Mouse (Mus musculus) cerebellum, adult 2 months (tissue): Measurements from ENCODE around the gene Scaf1. TPM values are rescaled to one million over a fixed set of nuclear protein-coding genes. Genes with fewer than 3 reads are reported as not detected.
A peak's percentile ranks its signal among the peaks of the same experiment; 100 is the strongest.
"Not testable (repeated sequence)": the region's sequence is repeated elsewhere in the genome, so short reads cannot be mapped to it uniquely, and the experiment has no call there.

Experiments used
- DNase-seq, 2 experiments: peaks; one replicate each; pipeline ENCODE4 v3.0.0; 2021
- H3K27ac ChIP-seq: fragments of 200-500 bp; 2 replicates; pipeline ENCODE4 v1.5.1; 2012; ENCODE audit warnings: low read length, control low read depth, inconsistent platforms; ENCODE audit not compliant: insufficient read depth
- H3K27me3 ChIP-seq: fragments of 200-500 bp; 2 replicates; pipeline ENCODE4 v1.6.1; 2012; ENCODE audit warnings: inconsistent platforms, mild to moderate bottlenecking, low read length, moderate library complexity; ENCODE audit not compliant: control insufficient read depth, insufficient read depth
- H3K4me1 ChIP-seq: fragments of 200-500 bp; 2 replicates; pipeline ENCODE4 v1.6.1; 2011; ENCODE audit warnings: low read length; ENCODE audit not compliant: control insufficient read depth, insufficient read depth
- H3K4me3 ChIP-seq: fragments of 200-500 bp; replicated peaks from 2 replicates; pipeline ENCODE3; 2011; ENCODE audit warnings: mild to moderate bottlenecking, low read depth, low read length, control low read depth; ENCODE audit not compliant: insufficient read depth
- CTCF ChIP-seq: fragments of 200-500 bp; IDR thresholded peaks from 2 replicates; pipeline ENCODE4 v1.5.1; 2011; ENCODE audit warnings: low read depth, mild to moderate bottlenecking, control low read depth, low read length, moderate library complexity, borderline replicate concordance; ENCODE audit not compliant: insufficient read depth
- POLR2A ChIP-seq: fragments of 200-500 bp; IDR thresholded peaks from 2 replicates; pipeline ENCODE4 v1.6.1; 2011; ENCODE audit warnings: low read length, control low read depth, borderline replicate concordance; ENCODE audit not compliant: insufficient read depth
- WGBS: fragments of 180-500 bp; shearing (Covaris S2); methylation state at CpG from one replicate; pipeline ENCODE4 v1.1.7; 2018; 5-methylcytosine and 5-hydroxymethylcytosine counted together
- polyA plus RNA-seq: library from polyadenylated mRNA; depleted of rRNA; stranded (reverse); fragments of >200 nt; gene quantifications from 2 replicates; pipeline ENCODE4 v1.2.3, GENCODE M21; 2012

Scaf1 gene
- polyA plus RNA-seq, 1 experiment, result 115 TPM

- Histone ChIP-seq H3K27ac (0 out of 2 replicates have a peak overlapping the region, but pooled peaks have one; percentile 29), H3K4me3 (no peak overlapping the region), H3K27me3 (no peaks in the 10 kb centered on the region), H3K4me1 (peaks cover 21% of the 10 kb centered on the region)
- no peak for TF ChIP-seq POLR2A
- no peak for TF ChIP-seq CTCF
- DNase-seq, result no peak
- WGBS, result 65% methylated on average over 2 of the region's 2 CpGs
These were observed 10.1 kb upstream of the Scaf1 start for GRCm38 (mm10) chr7:45026256-45026655.

GRCm38 (mm10) chr7:45025601-45026220 lies 9.5 kb upstream of the Scaf1 start:
- no peak for TF ChIP-seq CTCF
- no peak for TF ChIP-seq POLR2A
- DNase-seq, result peak in 1 of 2 experiments; percentile 25
- 55% methylated on average over 8 of the region's 8 CpGs for whole genome bisulfite sequencing
- no peaks in the 10 kb centered on the region for H3K27me3 ChIP-seq
- peaks cover 21% of the 10 kb centered on the region for H3K4me1 ChIP-seq
- peak overlapping the region; percentile 29 for H3K27ac ChIP-seq
- H3K4me3 ChIP-seq, result no peak overlapping the region

GRCm38 (mm10) chr7:45024281-45025248 lies 8.4 kb upstream of the Scaf1 start:
- peaks cover 21% of the 10 kb centered on the region for H3K4me1 ChIP-seq
- H3K27me3 ChIP-seq, result no peaks in the 10 kb centered on the region
- H3K27ac ChIP-seq, result peak overlapping the region; percentile 29
- no peak for DNase-seq
- H3K4me3 ChIP-seq, result no peak overlapping the region
- TF ChIP-seq CTCF, result no peak
- TF ChIP-seq POLR2A, result no peak
- WGBS, result 67% methylated on average over 15 of the region's 15 CpGs

GRCm38 (mm10) chr7:45023711-45024110 lies 7.5 kb upstream of the Scaf1 start:
- WGBS, result 72% methylated on average over 5 of the region's 5 CpGs
- not testable (repeated sequence) for H3K27me3 ChIP-seq, H3K4me3 ChIP-seq, DNase-seq, H3K27ac ChIP-seq
- H3K4me1 ChIP-seq, result peaks cover 21% of the 10 kb centered on the region
- TF ChIP-seq CTCF, result peak; percentile 24; the same call in 1 of the 2 replicates

- H3K27me3 ChIP-seq, result no peaks in the 10 kb centered on the region
- H3K27ac ChIP-seq, result no peak overlapping the region
- H3K4me3 ChIP-seq, result no peak overlapping the region
- peak in 1 of 2 experiments; percentile 5 for DNase-seq
- TF ChIP-seq POLR2A (no peak), CTCF (no peak)
- peaks cover 11% of the 10 kb centered on the region for H3K4me1 ChIP-seq
- 69% methylated on average over 9 of the region's 9 CpGs for WGBS
These were observed 4.1 kb upstream of the Scaf1 start for GRCm38 (mm10) chr7:45020225-45020624.

- DNase-seq, result peak in 1 of 2 experiments; percentile 9
- WGBS, result 52% methylated on average over 8 of the region's 8 CpGs
- no peaks in the 10 kb centered on the region for H3K27me3 ChIP-seq
- TF ChIP-seq CTCF (no peak), POLR2A (no peak)
- H3K4me1 ChIP-seq, result peaks cover 2% of the 10 kb centered on the region; the same call in 1 of the 2 replicates
- H3K4me3 ChIP-seq, result no peak overlapping the region
- H3K27ac ChIP-seq, result no peak overlapping the region
These were observed 2.9 kb upstream of the Scaf1 start for GRCm38 (mm10) chr7:45019031-45019571.

- peak within 1 kb of the TSS; percentile 62 for H3K4me3 ChIP-seq
- WGBS, result 0% methylated on average over 36 of the region's 36 CpGs
- H3K4me1 ChIP-seq, result peaks cover 7% of the 10 kb centered on the region; the same call in 1 of the 2 replicates
- no peaks in the 10 kb centered on the region for H3K27me3 ChIP-seq
- TF ChIP-seq CTCF (no peak), POLR2A (peak; percentile 8; the same call in 1 of the 2 replicates)
- DNase-seq, result peak; percentile 75 to 90
- peak within 1 kb of the TSS; percentile 68; the same call in 1 of the 2 replicates for H3K27ac ChIP-seq
These were observed 1.3 kb upstream of the Scaf1 start, which contains the start of gene Rras for GRCm38 (mm10) chr7:45017242-45018061. Gene Rras (plus strand): TSS chr7:45017961.
